Mouse (Mus musculus): Measurements from ENCODE around the gene Pea15a.

Pea15a gene

GRCm38 (mm10) chr1:172204814-172205740 lies 1.5 kb downstream of the Pea15a start:
- DNase-seq (ENCODE audit: low spot score in 2 of 2), result peak in 1 of 2 experiments; percentile 7

GRCm38 (mm10) chr1:172204033-172204813 lies 2.4 kb downstream of the Pea15a start:
- DNase-seq (ENCODE audit: low spot score in 2 of 2), result peak in 1 of 2 experiments; percentile 16

GRCm38 (mm10) chr1:172203566-172203965 lies 3.0 kb downstream of the Pea15a start:
- peak in 1 of 2 experiments; percentile 9 for DNase-seq (ENCODE audit: low spot score in 2 of 2)

- peak; percentile 36 to 60 for DNase-seq (ENCODE audit: low spot score in 2 of 2)
Measured at GRCm38 (mm10) chr1:172202894-172203522, 3.6 kb downstream of the Pea15a start.

GRCm38 (mm10) chr1:172201967-172202880 lies 4.4 kb downstream of the Pea15a start:
- DNase-seq (ENCODE audit: low spot score in 2 of 2), result peak in 1 of 2 experiments; percentile 34

- DNase-seq (ENCODE audit: low spot score in 2 of 2), result peak; percentile 82 to 84
Measured at GRCm38 (mm10) chr1:172200871-172201447, 5.6 kb downstream of the Pea15a start.

GRCm38 (mm10) chr1:172200161-172200560 lies 6.4 kb downstream of the Pea15a start:
- DNase-seq (ENCODE audit: low spot score in 2 of 2), result peak in 1 of 2 experiments; percentile 19

GRCm38 (mm10) chr1:172198996-172199395 lies 7.6 kb downstream of the Pea15a start:
- no peak for DNase-seq (ENCODE audit: low spot score in 2 of 2)

GRCm38 (mm10) chr1:172198316-172198715 lies 8.3 kb downstream of the Pea15a start:
- DNase-seq (ENCODE audit: low spot score in 2 of 2), result peak in 1 of 2 experiments; percentile 6

GRCm38 (mm10) chr1:172197851-172198250 lies 8.8 kb downstream of the Pea15a start:
- DNase-seq (ENCODE audit: low spot score in 2 of 2), result peak; percentile 1 to 7

GRCm38 (mm10) chr1:172197146-172197545 lies 9.5 kb downstream of the Pea15a start:
- no peak for DNase-seq (ENCODE audit: low spot score in 2 of 2)

- DNase-seq (ENCODE audit: low spot score in 2 of 2), result no peak
Measured at GRCm38 (mm10) chr1:172194435-172194834, 12.2 kb downstream of the Pea15a start.

- no peak for DNase-seq (ENCODE audit: low spot score in 2 of 2)
Measured at GRCm38 (mm10) chr1:172192217-172192616, 14.4 kb downstream of the Pea15a start.

- no peak for DNase-seq (ENCODE audit: low spot score in 2 of 2)
Measured at GRCm38 (mm10) chr1:172191578-172191977, 15.0 kb downstream of the Pea15a start.

GRCm38 (mm10) chr1:172188891-172189290 lies 17.7 kb downstream of the Pea15a start:
- no peak for DNase-seq (ENCODE audit: low spot score in 2 of 2)

GRCm38 (mm10) chr1:172186401-172187289 lies 20.0 kb downstream of the Pea15a start:
- DNase-seq (ENCODE audit: low spot score in 2 of 2), result no peak

GRCm38 (mm10) chr1:172183915-172184314 lies 22.7 kb downstream of the Pea15a start:
- no peak for DNase-seq (ENCODE audit: low spot score in 2 of 2)

- no peak for DNase-seq (ENCODE audit: low spot score in 2 of 2)
Measured at GRCm38 (mm10) chr1:172183056-172183455, 23.5 kb downstream of the Pea15a start.

- no peak for DNase-seq (ENCODE audit: low spot score in 2 of 2)
Measured at GRCm38 (mm10) chr1:172181777-172182176, 24.8 kb downstream of the Pea15a start.

Measured in frontal cortex, postnatal 10 days (tissue).